Mouse (Mus musculus): ENCODE results near the gene Snn. TPM values are rescaled to one million over a fixed set of nuclear protein-coding genes. Genes with fewer than 3 reads are reported as not detected.
"Not testable (repeated sequence)": the region's sequence is repeated elsewhere in the genome, so short reads cannot be mapped to it uniquely, and the experiment has no call there.

Gene Snn
- total RNA-seq (2015) (0.59 and 2.1 TPM in 2 replicates), total RNA-seq (2017) (1.2 and 2.7 TPM in 2 replicates)

DNA sequence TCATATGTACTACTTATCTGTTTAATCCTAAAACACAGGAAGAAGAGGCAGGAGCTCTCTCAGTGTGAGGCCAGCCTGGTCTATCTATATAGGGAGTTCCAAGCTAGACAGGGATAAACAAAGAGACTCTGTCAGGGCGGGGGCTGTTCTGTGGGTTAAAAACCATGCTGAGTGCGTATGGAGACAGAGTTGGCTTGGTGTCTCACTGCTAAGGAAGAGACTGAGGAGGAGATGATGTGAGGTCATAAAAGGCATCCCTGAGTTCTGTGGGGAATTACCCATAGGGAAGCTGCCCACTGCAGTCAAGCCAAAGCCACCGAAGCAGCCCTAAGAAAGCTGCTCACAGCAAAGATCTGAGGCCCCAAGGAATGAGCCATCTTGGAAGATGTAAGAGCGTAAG lies at the start of gene Snn:
Snn (plus strand) TSS at position 301 of the 400 bp plus-strand sequence.
- no peak for ATAC-seq (replicated peaks; ENCODE audit: poor library complexity)

GRCm38 (mm10) chr16:11011206-11011605 lies 49.5 kb upstream of the Snn start:
- no peak for ATAC-seq (replicated peaks; ENCODE audit: poor library complexity)

GRCm38 (mm10) chr16:11011939-11012338 lies 48.8 kb upstream of the Snn start:
- ATAC-seq (replicated peaks; ENCODE audit: poor library complexity): peak; percentile 57

DNA sequence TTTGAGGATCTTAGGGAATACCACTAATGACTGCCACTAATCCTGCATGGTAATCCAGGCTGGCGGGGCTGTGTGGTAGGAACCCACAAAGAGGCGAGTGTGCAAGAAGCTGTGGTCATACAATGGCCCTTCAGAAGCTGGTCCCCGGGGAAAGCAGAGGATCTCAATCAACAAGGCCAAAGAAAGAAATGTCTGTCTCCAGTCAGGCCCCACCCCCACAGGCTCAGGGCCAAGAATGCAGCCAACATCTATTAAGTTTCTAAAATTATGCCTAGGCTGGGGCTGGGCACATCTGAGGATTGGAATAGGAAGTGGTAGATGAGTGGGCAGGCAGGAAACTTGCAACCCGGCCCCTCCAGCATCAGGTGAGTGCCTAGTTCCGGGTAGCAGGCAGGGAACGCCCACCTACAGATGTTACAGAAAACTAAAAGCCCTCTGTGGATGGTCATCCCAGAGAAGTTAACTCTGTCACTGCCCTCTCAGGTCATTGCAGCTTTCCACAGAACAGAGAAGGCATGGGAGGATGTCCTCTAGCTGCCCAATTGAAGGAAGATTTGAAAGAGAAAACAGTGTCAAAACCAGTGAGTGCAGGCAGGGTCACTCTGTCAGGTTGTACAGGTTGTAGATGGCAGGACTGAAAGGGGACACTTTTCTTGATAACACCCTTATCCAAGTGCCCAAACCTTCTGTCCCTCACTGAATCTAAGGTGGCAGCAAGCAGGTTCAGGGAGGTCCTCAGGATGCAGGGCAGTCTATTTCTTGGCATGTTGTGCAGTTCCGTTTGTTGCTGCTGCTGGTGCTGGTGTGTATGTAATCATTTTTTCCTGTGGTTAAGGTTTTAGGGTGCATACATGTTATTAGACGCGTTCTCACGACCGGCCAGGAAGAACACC lies 47.9 kb upstream of the Snn start:
- peak; percentile 42 for ATAC-seq (replicated peaks; ENCODE audit: poor library complexity)

DNA sequence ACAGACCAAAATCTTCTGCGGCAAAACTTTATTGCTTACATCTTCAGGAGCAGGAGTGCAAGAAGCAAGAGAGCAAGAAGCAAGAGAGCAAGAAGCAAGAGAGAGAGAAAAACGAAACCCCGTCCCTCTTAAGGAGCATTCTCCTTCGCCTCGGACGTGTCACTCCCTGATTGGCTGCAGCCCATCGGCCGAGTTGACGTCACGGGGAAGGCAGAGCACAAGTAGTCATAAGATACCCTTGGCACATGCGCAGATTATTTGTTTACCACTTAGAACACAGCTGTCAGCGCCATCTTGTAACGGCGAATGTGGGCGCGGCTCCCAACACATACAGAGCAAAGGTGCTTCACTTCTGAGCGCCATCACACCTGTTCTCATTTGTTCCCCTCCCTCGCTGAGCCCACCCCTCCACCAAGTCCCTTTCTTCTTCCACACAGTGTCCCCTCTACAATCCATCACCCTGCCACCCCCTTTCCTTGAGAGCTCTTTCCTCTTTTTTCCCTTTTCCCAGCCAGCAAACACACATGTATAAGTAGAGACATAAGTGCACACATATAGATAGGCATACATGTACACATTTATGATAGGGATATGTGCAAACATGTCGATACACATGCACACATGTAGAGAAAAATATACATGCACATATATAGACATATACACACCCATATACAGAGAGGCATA lies 47.1 kb upstream of the Snn start:
- not testable (repeated sequence) for ATAC-seq (replicated peaks; ENCODE audit: poor library complexity)

- ATAC-seq (replicated peaks; ENCODE audit: poor library complexity): no peak
These were observed 46.3 kb upstream of the Snn start for GRCm38 (mm10) chr16:11014407-11014806.

DNA sequence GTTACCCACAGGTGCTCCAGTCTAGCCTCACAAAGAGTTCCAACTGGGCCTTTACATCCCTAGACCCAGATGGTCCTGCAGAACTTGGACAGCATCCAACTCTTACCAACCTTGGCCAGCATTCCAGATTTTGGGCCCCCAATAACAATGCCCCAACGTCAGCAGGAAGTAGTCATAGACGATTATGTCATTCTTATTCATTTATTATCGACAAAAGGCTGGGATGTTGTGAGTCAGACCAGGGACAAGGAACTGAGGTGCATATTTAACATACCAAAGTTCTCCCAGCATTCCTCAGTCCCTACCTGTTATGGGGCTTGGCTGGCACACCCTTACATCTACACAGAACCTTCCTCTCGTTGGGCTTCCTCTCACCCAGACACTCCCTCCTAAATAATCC lies 44.4 kb upstream of the Snn start:
- ATAC-seq (replicated peaks; ENCODE audit: poor library complexity): no peak

GRCm38 (mm10) chr16:11017807-11018595 lies 42.7 kb upstream of the Snn start:
- ATAC-seq (replicated peaks; ENCODE audit: poor library complexity): no peak

DNA sequence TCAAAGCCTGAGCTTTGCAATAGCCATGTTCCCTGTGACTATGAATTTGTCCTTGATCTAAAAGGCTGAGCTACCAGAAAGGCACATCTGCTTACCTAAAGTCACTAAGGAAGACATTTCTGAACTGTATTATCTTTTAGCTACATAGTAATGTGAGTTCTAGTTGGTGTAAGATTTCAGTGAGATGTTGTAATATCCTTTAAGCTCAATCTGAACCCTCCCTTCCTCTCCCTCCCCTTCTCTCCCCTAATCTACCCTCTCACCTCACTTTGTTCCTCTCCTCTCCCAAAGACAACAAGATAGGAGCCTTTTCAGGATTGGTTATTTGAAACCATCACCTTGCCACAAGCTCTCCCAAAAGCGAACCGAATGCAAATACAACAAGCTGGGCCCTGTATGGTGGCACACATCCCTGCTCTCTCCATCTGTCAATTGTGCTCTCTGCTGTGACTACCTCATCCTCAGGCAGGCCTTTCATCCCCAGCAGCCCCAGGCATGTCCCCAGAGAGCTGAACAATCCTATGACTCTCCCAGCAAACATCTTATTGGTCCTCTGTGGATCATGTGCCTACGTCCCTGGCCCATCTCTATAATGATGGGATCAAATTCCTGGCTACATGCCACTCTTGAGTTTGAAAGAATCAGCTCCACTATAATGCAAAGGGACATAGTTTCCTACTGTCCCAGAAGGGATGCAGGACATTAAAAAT lies 39.2 kb upstream of the Snn start:
- ATAC-seq (replicated peaks; ENCODE audit: poor library complexity): peak; percentile 59

DNA sequence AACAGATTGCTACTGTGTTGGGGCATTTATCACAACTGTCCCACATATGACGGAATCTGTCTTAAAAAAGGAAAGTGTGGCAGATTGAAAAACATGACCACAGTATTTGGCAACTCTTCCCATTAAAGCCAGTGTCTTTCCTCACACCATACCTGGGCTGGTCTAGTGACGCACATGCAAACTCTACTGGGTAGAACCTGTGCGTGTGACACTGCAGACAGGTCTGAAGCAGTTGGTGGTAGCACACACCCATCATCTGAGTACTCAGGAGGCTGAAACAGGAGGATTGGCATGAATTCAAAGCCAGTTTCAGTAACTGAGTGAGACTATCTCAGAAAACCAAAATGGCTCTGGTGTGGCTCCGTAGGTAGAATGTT lies 38.6 kb upstream of the Snn start:
- ATAC-seq (replicated peaks; ENCODE audit: poor library complexity): peak; percentile 81

DNA sequence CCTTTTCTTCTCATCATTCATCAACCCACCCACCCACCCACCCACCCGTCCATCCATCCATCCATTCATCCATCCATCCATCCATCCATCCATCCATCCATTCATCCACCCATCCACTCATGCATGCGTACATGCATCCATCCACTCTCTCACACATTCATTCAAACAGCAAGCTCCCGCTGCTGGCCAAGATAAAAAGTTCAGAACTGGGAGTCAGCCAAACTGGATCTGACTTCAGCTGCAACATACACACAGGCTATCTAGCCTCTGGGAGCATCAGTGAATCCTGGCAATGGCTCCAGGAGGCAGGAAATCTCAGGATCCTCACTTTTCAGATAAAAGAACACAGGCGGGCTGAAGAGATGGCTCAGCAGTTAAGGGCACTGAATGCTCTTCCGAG lies 37.1 kb upstream of the Snn start:
- no peak for ATAC-seq (replicated peaks; ENCODE audit: poor library complexity)

- no peak for ATAC-seq (replicated peaks; ENCODE audit: poor library complexity)
These were observed 35.9 kb upstream of the Snn start for GRCm38 (mm10) chr16:11024841-11025240.

DNA sequence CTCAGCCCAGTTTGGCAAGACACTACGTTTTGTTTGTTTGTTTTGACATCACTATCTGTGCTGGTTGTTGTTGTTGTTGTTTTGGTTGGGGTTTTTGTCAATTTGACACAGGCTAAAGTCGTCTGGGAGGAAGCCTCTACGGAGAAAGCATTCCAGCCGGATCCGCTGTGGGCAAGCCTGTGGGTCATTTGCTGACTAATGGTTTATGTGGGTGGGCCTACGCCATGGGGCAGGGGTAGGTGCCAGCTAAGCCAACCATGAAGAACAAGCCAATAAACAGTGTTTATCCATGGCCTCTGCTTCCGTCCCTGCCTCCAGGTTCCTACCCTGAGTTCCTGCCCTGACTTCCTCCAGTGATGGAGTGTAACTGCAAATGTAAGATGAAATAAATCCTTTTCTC lies 32.5 kb upstream of the Snn start:
- ATAC-seq (replicated peaks; ENCODE audit: poor library complexity): no peak

GRCm38 (mm10) chr16:11030844-11031243 lies 29.9 kb upstream of the Snn start:
- peak; percentile 53 for ATAC-seq (replicated peaks; ENCODE audit: poor library complexity)

DNA sequence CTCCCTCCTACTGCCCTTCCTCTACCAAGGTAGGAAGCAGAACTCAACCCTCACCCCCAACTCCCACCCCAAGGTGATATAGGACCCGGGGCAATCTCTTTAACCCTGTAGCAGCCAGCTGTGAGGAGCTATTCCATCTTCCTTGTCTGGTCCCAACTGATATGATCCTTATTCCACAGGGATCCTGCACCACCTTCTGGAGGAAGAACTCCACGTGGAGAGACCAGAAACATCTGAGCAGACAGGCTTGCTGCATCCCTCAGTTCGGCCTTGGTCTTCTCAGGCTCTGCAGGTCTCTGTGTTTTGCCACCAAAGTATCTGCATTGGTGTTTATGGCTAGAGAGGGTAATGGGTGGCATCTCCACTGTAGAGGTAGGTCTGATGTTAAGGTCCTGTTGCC lies 29.4 kb upstream of the Snn start:
- ATAC-seq (replicated peaks; ENCODE audit: poor library complexity): no peak

DNA sequence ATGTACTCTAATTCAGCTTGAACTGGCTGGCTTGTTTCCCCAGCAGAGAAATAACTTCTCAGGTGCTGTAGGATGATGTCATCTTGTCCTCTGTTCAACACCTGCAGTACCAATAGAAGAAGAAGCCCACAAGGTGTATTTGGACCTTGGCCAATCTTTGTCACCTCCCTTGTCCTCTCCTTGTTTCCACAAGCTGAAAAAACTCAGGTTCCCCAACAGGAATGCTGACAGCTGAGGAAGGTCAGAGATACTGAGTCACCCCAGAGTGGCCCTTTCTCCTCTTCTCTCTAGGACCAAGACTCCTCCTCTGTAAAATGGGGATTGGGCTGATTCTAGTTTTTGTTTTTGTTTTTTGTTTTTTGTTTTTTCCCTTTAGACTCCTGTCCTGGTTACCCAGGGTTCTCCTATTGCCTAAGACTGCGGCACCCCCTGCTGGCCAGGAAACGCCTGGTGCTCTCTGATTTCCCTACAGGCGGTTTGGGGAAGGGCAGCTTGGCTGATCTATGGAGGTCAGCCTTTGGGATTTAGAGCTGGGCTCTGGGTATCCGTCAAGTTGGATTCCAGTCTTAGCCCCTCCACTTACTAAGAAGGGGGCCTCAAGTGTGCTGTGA lies 26.4 kb upstream of the Snn start:
- peak; percentile 93 for ATAC-seq (replicated peaks; ENCODE audit: poor library complexity)

GRCm38 (mm10) chr16:11035273-11035672 lies 25.5 kb upstream of the Snn start:
- ATAC-seq (replicated peaks; ENCODE audit: poor library complexity): no peak

GRCm38 (mm10) chr16:11035790-11036431 lies 24.8 kb upstream of the Snn start:
- peak; percentile 93 for ATAC-seq (replicated peaks; ENCODE audit: poor library complexity)

GRCm38 (mm10) chr16:11040603-11041002 lies 20.1 kb upstream of the Snn start:
- no peak for ATAC-seq (replicated peaks; ENCODE audit: poor library complexity)

DNA sequence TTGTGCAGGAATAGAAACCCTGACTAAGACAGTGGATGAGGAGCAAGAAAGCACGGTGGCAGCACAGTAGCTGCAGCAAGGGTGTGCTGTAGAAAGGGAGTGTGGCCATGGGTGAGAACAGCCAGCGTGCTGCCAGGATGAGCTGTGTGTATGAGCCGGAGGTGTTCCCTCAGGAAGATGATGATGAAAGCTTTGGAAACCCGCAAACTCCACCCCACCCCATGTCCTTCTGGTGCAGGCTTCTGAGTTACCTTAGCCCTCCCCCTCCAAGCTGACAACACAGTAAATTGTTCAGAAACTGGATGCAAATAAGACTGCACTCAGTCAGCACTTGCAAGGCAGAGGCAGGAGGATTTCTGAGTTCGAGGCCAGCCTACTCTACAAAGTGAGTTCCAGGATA lies 17.5 kb upstream of the Snn start:
- ATAC-seq (replicated peaks; ENCODE audit: poor library complexity): no peak
